Mouse (Mus musculus): ENCODE measurements around the gene Ppp1r27. TPM values are rescaled to one million over a fixed set of nuclear protein-coding genes. Genes with fewer than 3 reads are reported as not detected.

Ppp1r27 gene
- polyA plus RNA-seq, 1 experiment: 1.0 TPM

DNA sequence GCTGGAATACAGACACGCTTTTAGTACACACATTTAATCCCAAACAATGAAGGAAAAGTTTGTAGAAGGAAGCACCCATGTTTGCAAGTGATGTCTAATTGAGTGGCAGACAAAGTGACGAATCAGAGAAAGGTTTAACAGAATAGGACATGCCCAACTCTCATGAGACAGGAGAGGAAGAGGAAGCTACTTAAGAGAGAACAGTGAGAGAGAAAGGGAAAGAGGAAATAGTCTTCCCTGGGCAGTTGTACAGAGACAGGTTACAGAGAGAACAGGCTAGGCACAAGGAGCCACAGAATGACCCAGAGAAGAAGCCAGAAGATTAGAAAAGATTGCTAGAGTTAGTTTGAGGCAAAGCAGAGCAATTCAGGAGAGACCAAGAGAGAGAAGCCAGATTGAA lies 25.0 kb downstream of the Ppp1r27 start:
- no peak for TF ChIP-seq USF1 (IDR thresholded peaks at IDR 0.05; ENCODE audit: low read depth)
- TF ChIP-seq TCF12 (IDR thresholded peaks at IDR 0.05; ENCODE audit: insufficient read depth, poor library complexity, severe bottlenecking): no peak
- no peak for TF ChIP-seq REST (IDR thresholded peaks at IDR 0.05; ENCODE audit: insufficient read depth, insufficient read length)
- TF ChIP-seq SRF (IDR thresholded peaks at IDR 0.05; ENCODE audit: control insufficient read depth, insufficient read length, low read depth): no peak
- no peak for TF ChIP-seq TCF3 (IDR thresholded peaks at IDR 0.05; ENCODE audit: insufficient read length, low read depth)
- TF ChIP-seq MAX (IDR thresholded peaks at IDR 0.05; ENCODE audit: low read depth): no peak
- no peak for TF ChIP-seq MYOG (IDR thresholded peaks at IDR 0.05; ENCODE audit: control insufficient read depth in 1 of 3, insufficient read depth in 1 of 3, insufficient read length in 2 of 3, low read depth in 2 of 3)
- H3K27me3 ChIP-seq (ENCODE audit: control insufficient read depth, insufficient read depth, insufficient read length): peaks cover 27% of the 10 kb centered on the region
- no peaks in the 10 kb centered on the region for H3K79me2 ChIP-seq (ENCODE audit: control insufficient read depth, insufficient read depth)
- no peak overlapping the region for H3K4me3 ChIP-seq
- H3K36me3 ChIP-seq (ENCODE audit: control insufficient read depth, insufficient read depth): no peaks in the 10 kb centered on the region
- no peak overlapping the region for H3ac ChIP-seq (ENCODE audit: control insufficient read depth, insufficient read length)
- H3K4me2 ChIP-seq (ENCODE audit: low read depth): no peak overlapping the region

DNA sequence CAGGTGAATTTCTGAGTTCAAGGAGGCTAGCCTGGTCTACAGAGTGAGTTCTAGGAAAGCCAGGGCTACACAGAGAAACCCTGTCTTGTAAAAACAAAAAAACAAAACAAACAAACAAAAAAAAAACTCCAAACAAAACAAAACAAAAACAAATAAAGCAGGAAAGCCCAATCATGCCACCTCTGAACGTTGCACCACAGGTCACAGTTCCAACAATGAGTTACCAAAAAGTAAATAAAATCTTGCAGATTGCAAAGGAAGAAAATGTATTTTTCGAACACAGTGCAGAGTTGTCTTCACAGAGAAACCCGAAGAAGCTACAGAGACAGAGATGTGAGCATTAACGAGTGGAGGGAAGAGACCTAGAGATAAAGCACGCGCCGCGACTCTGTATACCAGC lies 28.4 kb downstream of the Ppp1r27 start:
- Histone ChIP-seq H3K4me3 (no peak overlapping the region), H3ac (ENCODE audit: control insufficient read depth, insufficient read length) (no peak overlapping the region), H3K4me2 (ENCODE audit: low read depth) (no peak overlapping the region), H3K27me3 (ENCODE audit: control insufficient read depth, insufficient read depth, insufficient read length) (no peaks in the 10 kb centered on the region), H3K36me3 (ENCODE audit: control insufficient read depth, insufficient read depth) (no peaks in the 10 kb centered on the region), H3K79me2 (ENCODE audit: control insufficient read depth, insufficient read depth) (no peaks in the 10 kb centered on the region)
- TF ChIP-seq POLR2A (IDR thresholded peaks at IDR 0.05; ENCODE audit: insufficient read length, low read depth) (no peak), TCF12 (IDR thresholded peaks at IDR 0.05; ENCODE audit: insufficient read depth, poor library complexity, severe bottlenecking) (no peak), E2F4 (IDR thresholded peaks at IDR 0.05; ENCODE audit: insufficient read depth) (no peak), CEBPB (IDR thresholded peaks at IDR 0.05; ENCODE audit: insufficient read depth, poor library complexity, severe bottlenecking) (no peak), POLR2AphosphoS2 (IDR thresholded peaks at IDR 0.05; ENCODE audit: insufficient read length, low read depth) (no peak), MAX (IDR thresholded peaks at IDR 0.05; ENCODE audit: low read depth) (no peak), USF1 (IDR thresholded peaks at IDR 0.05; ENCODE audit: low read depth) (no peak), MYOG (IDR thresholded peaks at IDR 0.05; ENCODE audit: control insufficient read depth in 1 of 3, insufficient read depth in 1 of 3, insufficient read length in 2 of 3, low read depth in 2 of 3) (no peak), TCF3 (IDR thresholded peaks at IDR 0.05; ENCODE audit: insufficient read length, low read depth) (no peak), SRF (IDR thresholded peaks at IDR 0.05; ENCODE audit: control insufficient read depth, insufficient read length, low read depth) (no peak), MYOD1 (IDR thresholded peaks at IDR 0.05; ENCODE audit: control insufficient read depth in 1 of 3, insufficient read length in 2 of 3, low read depth in 2 of 3) (no peak), REST (IDR thresholded peaks at IDR 0.05; ENCODE audit: insufficient read depth, insufficient read length) (no peak)

DNA sequence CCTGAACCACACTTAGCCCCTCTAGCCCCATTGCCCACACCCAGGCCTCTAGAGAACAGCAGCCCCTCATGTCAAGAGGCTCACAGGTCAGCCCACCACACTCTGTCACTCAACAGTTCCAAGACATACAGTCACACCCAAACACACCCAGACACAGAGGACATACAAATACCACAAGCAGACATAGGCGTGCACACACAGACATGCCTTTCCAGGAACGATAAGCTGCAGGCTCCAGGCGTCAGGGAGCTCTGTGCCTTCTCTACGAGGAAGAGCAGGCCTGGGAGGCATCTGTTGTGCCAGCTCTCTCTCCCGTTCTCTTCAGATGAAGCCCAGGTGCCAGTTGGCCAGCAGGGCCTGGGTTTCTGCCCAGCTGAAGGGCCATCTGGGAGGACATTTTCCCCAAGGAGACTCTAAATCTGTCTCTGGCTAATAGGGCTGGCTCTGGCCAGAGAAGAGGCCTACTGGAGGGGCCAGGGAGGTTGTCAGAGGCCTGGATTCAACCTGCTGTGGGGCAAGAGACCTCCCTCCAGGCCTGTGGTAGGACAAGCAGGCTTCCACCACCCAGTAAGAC lies 29.9 kb downstream of the Ppp1r27 start:
- Histone ChIP-seq H3K27me3 (ENCODE audit: control insufficient read depth, insufficient read depth, insufficient read length) (no peaks in the 10 kb centered on the region), H3K4me2 (ENCODE audit: low read depth) (no peak overlapping the region), H3ac (ENCODE audit: control insufficient read depth, insufficient read length) (no peak overlapping the region), H3K36me3 (ENCODE audit: control insufficient read depth, insufficient read depth) (no peaks in the 10 kb centered on the region), H3K79me2 (ENCODE audit: control insufficient read depth, insufficient read depth) (no peaks in the 10 kb centered on the region), H3K4me3 (no peak overlapping the region)
- TF ChIP-seq MYOG (IDR thresholded peaks at IDR 0.05; ENCODE audit: control insufficient read depth in 1 of 3, insufficient read depth in 1 of 3, insufficient read length in 2 of 3, low read depth in 2 of 3): peak in 1 of 3 experiments; percentile 48
- no peak for TF ChIP-seq SRF (IDR thresholded peaks at IDR 0.05; ENCODE audit: control insufficient read depth, insufficient read length, low read depth)

- no peak overlapping the region for H3ac ChIP-seq (ENCODE audit: control insufficient read depth, insufficient read length)
- H3K4me3 ChIP-seq: peak overlapping the region; percentile 3
- TF ChIP-seq TCF3 (IDR thresholded peaks at IDR 0.05; ENCODE audit: insufficient read length, low read depth) (no peak), POLR2AphosphoS2 (IDR thresholded peaks at IDR 0.05; ENCODE audit: insufficient read length, low read depth) (no peak), E2F4 (IDR thresholded peaks at IDR 0.05; ENCODE audit: insufficient read depth) (no peak), REST (IDR thresholded peaks at IDR 0.05; ENCODE audit: insufficient read depth, insufficient read length) (no peak), USF1 (IDR thresholded peaks at IDR 0.05; ENCODE audit: low read depth) (no peak), MYOG (IDR thresholded peaks at IDR 0.05; ENCODE audit: control insufficient read depth in 1 of 3, insufficient read depth in 1 of 3, insufficient read length in 2 of 3, low read depth in 2 of 3) (no peak), TCF12 (IDR thresholded peaks at IDR 0.05; ENCODE audit: insufficient read depth, poor library complexity, severe bottlenecking) (no peak), MYOD1 (IDR thresholded peaks at IDR 0.05; ENCODE audit: control insufficient read depth in 1 of 3, insufficient read length in 2 of 3, low read depth in 2 of 3) (no peak), MAX (IDR thresholded peaks at IDR 0.05; ENCODE audit: low read depth) (no peak), CEBPB (IDR thresholded peaks at IDR 0.05; ENCODE audit: insufficient read depth, poor library complexity, severe bottlenecking) (no peak), POLR2A (IDR thresholded peaks at IDR 0.05; ENCODE audit: insufficient read length, low read depth) (no peak), SRF (IDR thresholded peaks at IDR 0.05; ENCODE audit: control insufficient read depth, insufficient read length, low read depth) (no peak)
- H3K27me3 ChIP-seq (ENCODE audit: control insufficient read depth, insufficient read depth, insufficient read length): no peaks in the 10 kb centered on the region
- H3K36me3 ChIP-seq (ENCODE audit: control insufficient read depth, insufficient read depth): no peaks in the 10 kb centered on the region
- H3K79me2 ChIP-seq (ENCODE audit: control insufficient read depth, insufficient read depth): no peaks in the 10 kb centered on the region
- H3K4me2 ChIP-seq (ENCODE audit: low read depth): no peak overlapping the region
Measured at GRCm38 (mm10) chr11:120520498-120520897, 30.4 kb downstream of the Ppp1r27 start.

DNA sequence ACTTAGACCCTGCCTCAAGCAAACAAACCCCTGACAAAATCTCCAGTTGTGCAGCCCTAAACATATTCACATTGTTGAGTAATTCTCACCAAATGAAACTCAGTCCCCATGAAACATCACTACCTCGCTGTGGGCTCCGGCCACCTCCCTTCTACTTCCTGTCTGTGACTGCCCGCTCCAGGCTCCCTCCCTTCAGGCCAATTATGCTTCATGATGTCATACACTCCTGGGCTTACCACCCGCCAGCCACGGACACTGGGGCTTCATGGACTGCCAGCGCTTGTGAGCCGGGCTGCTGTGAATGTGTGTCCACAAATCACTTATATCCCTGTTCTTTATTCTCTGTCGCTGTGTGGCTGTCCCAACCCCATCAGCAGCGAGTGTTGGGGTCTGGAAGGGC lies 31.2 kb downstream of the Ppp1r27 start:
- H3K79me2 ChIP-seq (ENCODE audit: control insufficient read depth, insufficient read depth): no peaks in the 10 kb centered on the region
- no peaks in the 10 kb centered on the region for H3K27me3 ChIP-seq (ENCODE audit: control insufficient read depth, insufficient read depth, insufficient read length)
- no peak overlapping the region for H3ac ChIP-seq (ENCODE audit: control insufficient read depth, insufficient read length)
- TF ChIP-seq POLR2AphosphoS2 (IDR thresholded peaks at IDR 0.05; ENCODE audit: insufficient read length, low read depth): peak; percentile 66
- TF ChIP-seq MYOG (IDR thresholded peaks at IDR 0.05; ENCODE audit: control insufficient read depth in 1 of 3, insufficient read depth in 1 of 3, insufficient read length in 2 of 3, low read depth in 2 of 3): no peak
- no peak for TF ChIP-seq MAX (IDR thresholded peaks at IDR 0.05; ENCODE audit: low read depth)
- TF ChIP-seq SRF (IDR thresholded peaks at IDR 0.05; ENCODE audit: control insufficient read depth, insufficient read length, low read depth): no peak
- TF ChIP-seq TCF3 (IDR thresholded peaks at IDR 0.05; ENCODE audit: insufficient read length, low read depth): no peak
- peak; percentile 78 for TF ChIP-seq POLR2A (IDR thresholded peaks at IDR 0.05; ENCODE audit: insufficient read length, low read depth)
- H3K4me2 ChIP-seq (ENCODE audit: low read depth): peak overlapping the region; percentile 75
- peak overlapping the region; percentile 3 for H3K4me3 ChIP-seq
- H3K36me3 ChIP-seq (ENCODE audit: control insufficient read depth, insufficient read depth): no peaks in the 10 kb centered on the region

Data from myocyte (in vitro differentiated cells).